Mouse (Mus musculus): ENCODE measurements around the gene S100a3.

The S100a3 gene

GRCm38 (mm10) chr3:90555954-90556353 is 4.4 kb upstream of the S100a3 start:
- WGBS, result 56% methylated on average over 5 of the region's 5 CpGs

GRCm38 (mm10) chr3:90574691-90575090 is 14.3 kb downstream of the S100a3 start:
- WGBS, result 59% methylated on average over 5 of the region's 5 CpGs

DNA sequence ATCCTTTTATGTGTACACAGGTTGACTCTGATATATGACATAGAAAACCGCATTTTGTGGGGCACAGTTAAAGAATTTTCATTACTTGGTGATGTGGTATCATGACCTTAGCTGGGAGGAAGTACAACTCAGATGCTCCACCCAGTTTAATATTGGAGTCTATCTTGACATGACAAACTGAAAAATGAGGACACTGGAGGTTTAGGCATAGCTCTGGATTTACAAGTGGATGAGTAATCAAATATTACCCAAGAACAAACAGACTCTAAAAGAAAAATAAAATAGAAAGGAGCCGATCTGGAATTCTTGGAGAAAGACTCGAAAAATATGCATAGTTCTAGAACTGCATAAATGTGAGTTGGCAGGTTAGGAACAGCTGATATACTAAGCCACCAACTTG is 14.9 kb downstream of the S100a3 start:
- 72% methylated on average over 3 of the region's 3 CpGs for WGBS

DNA sequence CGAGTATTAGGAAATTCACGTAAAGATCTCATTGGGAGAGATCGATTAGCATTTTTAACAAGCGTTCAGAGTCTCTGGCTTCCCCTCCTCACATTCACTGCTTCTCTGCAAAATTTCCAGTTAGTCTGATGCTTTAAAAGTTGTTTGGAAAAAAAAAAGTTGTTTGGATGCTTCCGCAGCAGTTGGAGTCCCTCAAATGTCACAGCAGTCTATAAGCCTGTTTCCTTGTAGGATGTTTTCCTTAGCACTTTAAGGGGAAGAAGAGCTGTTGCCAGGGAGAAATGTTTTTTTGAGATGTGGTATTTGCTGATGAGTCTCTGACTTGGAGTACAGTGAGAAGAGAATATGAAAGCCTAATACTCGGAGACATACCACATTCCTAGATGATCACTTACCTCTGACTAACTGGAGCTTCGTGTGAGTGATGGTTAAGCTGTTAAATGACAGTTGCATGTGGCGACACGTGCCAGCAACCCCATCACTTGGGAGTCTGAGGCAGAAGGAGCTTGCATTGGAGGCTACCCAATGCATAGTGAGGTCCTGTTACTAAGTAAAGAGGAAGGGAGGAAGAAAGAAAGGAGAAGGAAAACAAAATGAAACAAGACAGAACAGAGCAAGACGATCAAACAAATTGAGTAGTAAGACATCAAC is 16.1 kb downstream of the S100a3 start:
- WGBS, result 48% methylated on average over 10 of the region's 10 CpGs

GRCm38 (mm10) chr3:90579433-90579832 is 19.1 kb downstream of the S100a3 start:
- 63% methylated on average over 7 of the region's 7 CpGs for WGBS

DNA sequence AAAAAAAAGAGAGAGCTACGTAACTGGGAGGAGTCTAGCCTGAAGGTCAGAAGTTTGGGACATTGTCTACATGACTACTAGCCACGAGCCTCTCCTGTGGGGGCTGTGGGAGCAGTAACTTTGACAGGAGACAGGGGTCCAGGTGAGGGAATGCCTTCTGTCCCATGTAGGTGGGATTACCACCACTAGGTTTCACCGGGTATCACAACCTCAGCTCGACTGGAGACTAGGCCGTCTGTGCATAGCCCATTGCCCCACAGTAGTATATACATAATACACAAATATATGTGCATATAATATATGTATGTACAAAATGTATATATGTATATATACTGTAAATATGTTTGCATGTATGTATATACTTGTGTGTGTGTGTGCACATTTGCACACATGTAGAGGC is 20.8 kb downstream of the S100a3 start:
- 95% methylated on average over 5 of the region's 5 CpGs for WGBS

DNA sequence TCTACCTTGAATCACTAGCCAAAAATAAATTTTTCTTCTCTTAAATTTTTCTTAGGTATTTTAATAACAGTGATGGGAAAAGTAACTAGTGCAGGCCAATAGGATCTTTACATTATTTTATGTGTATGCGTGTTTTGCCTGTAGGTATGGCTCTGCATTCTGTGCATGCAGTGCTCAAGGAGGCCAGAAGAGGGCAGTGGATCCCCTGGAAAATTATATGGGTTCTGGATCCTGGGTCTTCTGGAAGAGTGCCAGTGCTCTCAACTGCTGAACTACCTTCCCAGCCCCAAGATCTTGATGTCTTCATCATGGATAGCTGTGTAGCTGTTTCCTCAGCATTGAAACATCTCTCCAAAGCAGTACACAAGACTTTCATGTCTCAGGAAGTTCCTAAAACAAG is 21.8 kb downstream of the S100a3 start:
- 97% methylated on average over 1 of the region's 1 CpGs for WGBS

DNA sequence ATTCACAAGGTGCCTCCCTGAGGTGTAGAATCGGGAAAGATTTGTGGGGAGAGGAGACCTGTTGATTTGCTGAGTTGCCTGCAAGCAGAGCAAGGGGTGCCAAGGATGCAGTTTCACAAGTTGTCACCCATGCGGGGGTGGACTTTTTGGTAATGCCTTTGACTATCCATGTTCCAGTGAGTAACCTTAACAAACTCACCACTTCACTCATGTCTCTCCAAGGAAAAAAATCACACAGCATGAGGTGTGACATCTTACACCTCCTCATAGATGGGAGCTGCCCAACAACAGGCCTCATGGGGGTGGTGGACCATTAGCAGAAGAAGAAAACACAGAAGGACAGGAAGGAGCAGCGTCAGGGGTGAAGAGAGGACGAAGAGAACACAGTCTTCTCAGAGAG is 22.2 kb downstream of the S100a3 start:
- 80% methylated on average over 4 of the region's 4 CpGs for WGBS

GRCm38 (mm10) chr3:90583893-90584292 is 23.5 kb downstream of the S100a3 start:
- 56% methylated on average over 3 of the region's 3 CpGs for WGBS

DNA sequence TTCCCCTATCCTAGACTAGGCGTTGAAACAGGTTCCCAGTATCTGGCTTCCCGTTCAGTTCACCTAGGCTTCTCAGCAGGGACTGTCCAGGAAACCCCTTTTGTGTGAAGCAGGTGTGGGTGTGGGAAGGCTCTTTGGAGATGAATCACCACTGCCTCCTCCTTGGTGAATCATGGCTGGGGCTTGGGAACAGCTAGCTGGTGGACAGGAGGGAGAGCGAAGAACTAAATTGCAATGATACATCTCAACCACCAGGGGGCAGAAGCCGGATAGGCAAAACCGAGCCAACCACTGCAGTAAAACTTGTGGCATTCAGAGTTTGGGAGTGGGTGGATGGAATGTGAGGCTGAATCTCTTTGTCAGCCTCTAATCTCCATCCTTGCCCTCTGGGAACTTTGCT is 25.2 kb downstream of the S100a3 start:
- WGBS, result 19% methylated on average over 5 of the region's 5 CpGs

GRCm38 (mm10) chr3:90586016-90586643 is 25.8 kb downstream of the S100a3 start:
- 77% methylated on average over 15 of the region's 15 CpGs for WGBS

DNA sequence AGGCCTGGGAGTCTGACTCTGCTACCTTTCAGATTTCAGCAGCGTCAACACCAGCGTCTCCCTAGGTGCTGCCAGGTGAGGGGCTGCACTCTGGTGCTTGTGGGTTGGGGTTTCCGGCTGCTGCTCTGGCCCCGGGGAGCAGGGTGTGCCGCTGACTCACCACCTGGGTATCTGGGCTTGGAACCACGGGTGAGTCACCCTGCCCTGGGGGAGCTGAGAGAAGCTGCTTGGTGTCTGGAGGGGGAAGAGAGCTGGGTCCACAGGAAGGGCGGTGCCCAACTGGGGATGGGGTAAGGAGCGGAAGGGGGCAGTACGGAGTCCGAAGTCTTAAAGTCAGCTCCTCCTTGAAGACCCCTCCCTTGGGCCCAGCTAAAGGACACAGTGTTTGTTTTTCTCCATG is 26.5 kb downstream of the S100a3 start:
- 55% methylated on average over 10 of the region's 10 CpGs for WGBS

- 59% methylated on average over 14 of the region's 14 CpGs for WGBS
These were observed 27.2 kb downstream of the S100a3 start for GRCm38 (mm10) chr3:90587361-90588101.

- WGBS, result 84% methylated on average over 6 of the region's 6 CpGs
These were observed 29.0 kb downstream of the S100a3 start for GRCm38 (mm10) chr3:90589390-90589789.

GRCm38 (mm10) chr3:90589947-90590346 is 29.6 kb downstream of the S100a3 start, which contains the start of gene S100a2:
Gene S100a2, plus strand, starts transcription at chr3:90590247.
- 94% methylated on average over 8 of the region's 8 CpGs for WGBS

GRCm38 (mm10) chr3:90594466-90594865 is 34.1 kb downstream of the S100a3 start:
- 95% methylated on average over 1 of the region's 1 CpGs for WGBS

- whole genome bisulfite sequencing, result 86% methylated on average over 5 of the region's 5 CpGs
These were observed 35.2 kb downstream of the S100a3 start for GRCm38 (mm10) chr3:90595556-90595955.

GRCm38 (mm10) chr3:90596810-90597209 is 36.4 kb downstream of the S100a3 start:
- WGBS, result 95% methylated on average over 6 of the region's 6 CpGs

- WGBS, result 53% methylated on average over 6 of the region's 6 CpGs
These were observed 37.4 kb downstream of the S100a3 start for GRCm38 (mm10) chr3:90597736-90598135.

- WGBS, result 82% methylated on average over 4 of the region's 4 CpGs
These were observed 37.8 kb downstream of the S100a3 start for GRCm38 (mm10) chr3:90598212-90598611.

GRCm38 (mm10) chr3:90599401-90599800 is 39.0 kb downstream of the S100a3 start:
- 74% methylated on average over 3 of the region's 3 CpGs for WGBS

- WGBS, result 79% methylated on average over 6 of the region's 6 CpGs
These were observed 39.7 kb downstream of the S100a3 start for GRCm38 (mm10) chr3:90600036-90600435.

Data from cerebral cortex, adult 2 months (tissue).